Mouse (Mus musculus): ENCODE measurements around the gene Msh2. TPM values are rescaled to one million over a fixed set of nuclear protein-coding genes. Genes with fewer than 3 reads are reported as not detected.
"Not testable (repeated sequence)": the region's sequence is repeated elsewhere in the genome, so short reads cannot be mapped to it uniquely, and the experiment has no call there.

Gene Msh2
- polyA plus RNA-seq (2015; fragmentation: Nextera tagmentation; extraction: Ambion mirVana) = 62.0 and 71.8 TPM in 2 replicates

DNA sequence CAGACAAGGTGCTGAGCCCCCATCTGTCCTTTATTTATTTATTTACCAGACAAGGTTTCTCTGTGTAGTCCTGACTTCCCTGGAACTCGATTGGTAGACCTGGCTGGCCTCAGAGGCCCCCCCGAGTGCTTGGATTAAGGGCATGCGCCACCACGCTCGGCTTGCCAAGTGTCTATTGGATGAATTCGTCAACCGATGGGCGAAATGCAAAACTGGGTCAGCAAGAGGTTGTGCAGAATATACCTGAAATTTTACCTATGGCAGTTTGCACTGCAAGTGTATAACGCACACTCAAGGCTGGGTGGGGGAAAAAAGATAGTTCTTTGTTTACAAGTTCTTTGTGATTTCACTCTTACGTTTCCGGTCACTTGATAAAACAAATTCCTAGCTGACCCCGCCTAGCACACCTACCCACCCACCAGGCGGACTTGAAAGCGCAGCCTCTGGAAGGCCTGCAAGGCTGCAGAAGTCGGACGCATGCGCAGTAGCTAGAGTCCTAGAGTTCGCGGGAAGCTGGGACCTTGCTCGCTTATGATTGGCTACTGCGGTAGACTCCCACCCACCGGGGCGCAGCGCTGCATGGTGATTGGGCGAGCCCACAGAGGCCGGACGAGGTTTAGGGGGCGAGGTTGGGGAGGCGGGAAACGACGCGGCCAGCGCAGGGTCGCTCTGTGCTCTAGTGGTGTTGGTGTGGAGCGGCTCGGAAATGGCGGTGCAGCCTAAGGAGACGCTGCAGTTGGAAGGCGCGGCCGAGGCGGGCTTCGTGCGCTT is at the start of gene Msh2:
TSS of gene Msh2 (plus strand) at position 441 of the 771 bp plus-strand sequence.
- WGBS = under 1% methylated on average over 44 of the region's 44 CpGs

DNA sequence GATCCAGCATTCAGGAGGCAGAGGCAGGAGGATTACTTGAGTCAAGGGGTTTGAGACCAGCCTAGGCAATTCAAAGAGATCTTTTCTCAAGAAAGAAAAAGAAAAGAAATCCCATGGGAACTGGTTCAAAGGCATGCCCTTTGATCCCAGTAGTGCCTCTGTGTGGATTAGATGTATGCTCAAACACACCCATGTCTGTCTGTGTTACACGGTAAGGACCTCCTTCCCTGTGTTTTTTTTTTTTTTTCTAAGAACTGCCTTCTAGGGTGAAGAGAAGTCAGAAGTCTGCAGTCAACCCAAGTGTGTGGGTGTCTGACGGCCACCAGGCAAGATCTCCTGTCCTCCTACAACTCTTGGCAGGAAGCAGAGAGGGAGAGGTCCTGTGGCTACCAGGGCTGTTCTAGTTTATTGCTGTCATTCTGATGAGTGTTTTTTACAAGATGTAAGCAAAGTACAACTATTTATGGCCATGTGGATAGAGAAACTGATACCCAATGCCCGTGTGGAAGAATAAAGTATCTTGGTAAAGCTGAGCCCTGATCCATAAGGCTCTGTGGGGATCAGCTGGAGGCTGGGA is 46.5 kb upstream of the Msh2 start:
- H3K27me3 ChIP-seq = no peaks in the 10 kb centered on the region
- no peak for ATAC-seq (ENCODE audit: low read depth)
- H3K27ac ChIP-seq (replicated peaks) = no peak overlapping the region
- 56% methylated on average over 3 of the region's 3 CpGs for WGBS
- H3K4me3 ChIP-seq = no peak overlapping the region
- no peak overlapping the region for H3K9ac ChIP-seq
- no peaks in the 10 kb centered on the region for H3K9me3 ChIP-seq
- no peaks in the 10 kb centered on the region for H3K36me3 ChIP-seq
- no peaks in the 10 kb centered on the region for H3K4me1 ChIP-seq (replicated peaks)
- no peak overlapping the region for H3K4me2 ChIP-seq

More for the DNA sequence above, at the start of gene Msh2:
- H3K4me1 ChIP-seq (replicated peaks) = peaks cover 28% of the 10 kb centered on the region
- H3K36me3 ChIP-seq = no peaks in the 10 kb centered on the region
- H3K27me3 ChIP-seq = no peaks in the 10 kb centered on the region
- peak within 1 kb of the TSS; percentile 84 for H3K9ac ChIP-seq
- H3K9me3 ChIP-seq = no peaks in the 10 kb centered on the region
- peak within 1 kb of the TSS; percentile 86 for H3K4me2 ChIP-seq
- peak; percentile 100 for ATAC-seq (ENCODE audit: low read depth)
- H3K4me3 ChIP-seq = peak within 1 kb of the TSS; percentile 78
- H3K27ac ChIP-seq (replicated peaks) = peak within 1 kb of the TSS; percentile 85

DNA sequence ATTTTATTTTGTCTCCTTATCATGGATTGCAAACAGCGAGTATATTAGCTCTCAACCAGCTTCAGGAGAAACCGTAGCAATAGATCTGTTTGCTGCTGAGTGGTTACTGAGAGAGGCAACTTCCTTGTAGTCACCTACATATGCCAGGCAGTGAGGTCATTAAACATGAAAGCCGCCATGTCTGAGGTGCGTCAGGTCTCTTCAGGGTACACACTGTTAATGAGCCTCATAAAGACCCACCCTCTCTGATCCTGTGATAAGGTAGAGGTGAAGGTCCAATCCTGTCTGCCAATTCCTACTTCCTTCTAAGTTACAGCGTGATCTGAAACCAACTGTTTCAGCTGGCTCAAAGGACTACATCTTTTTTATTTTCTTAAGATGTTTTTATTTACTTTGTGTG is 44.0 kb upstream of the Msh2 start:
- Histone ChIP-seq H3K9ac (no peak overlapping the region), H3K4me3 (no peak overlapping the region), H3K4me1 (replicated peaks) (no peaks in the 10 kb centered on the region), H3K9me3 (no peaks in the 10 kb centered on the region), H3K27me3 (peaks cover 7% of the 10 kb centered on the region; the same call in 1 of the 2 replicates), H3K36me3 (no peaks in the 10 kb centered on the region), H3K4me2 (no peak overlapping the region), H3K27ac (replicated peaks) (no peak overlapping the region)
- 97% methylated on average over 5 of the region's 5 CpGs for WGBS
- ATAC-seq (ENCODE audit: low read depth) = no peak

DNA sequence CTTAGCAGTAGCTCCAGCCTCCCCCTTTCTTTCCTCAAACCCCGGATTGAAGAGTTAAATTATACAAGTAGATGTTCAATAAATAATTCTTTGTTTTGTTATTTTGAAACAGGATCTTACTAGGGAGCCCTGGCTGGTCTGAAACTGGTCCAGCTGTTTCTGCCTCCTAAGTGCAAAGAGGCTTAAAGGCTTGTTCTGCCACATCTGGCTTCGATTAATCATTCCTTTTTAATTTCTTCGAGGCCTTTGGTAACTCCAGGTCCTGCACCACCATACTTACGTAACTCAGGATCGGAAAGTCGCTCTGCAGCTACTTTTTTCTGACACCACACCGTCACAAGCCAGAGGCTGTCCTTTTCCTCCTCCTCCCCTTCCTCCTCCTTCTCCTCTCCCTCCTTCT is 43.4 kb upstream of the Msh2 start:
- Histone ChIP-seq H3K36me3 (no peaks in the 10 kb centered on the region), H3K27me3 (peaks cover 7% of the 10 kb centered on the region; the same call in 1 of the 2 replicates), H3K9me3 (no peaks in the 10 kb centered on the region), H3K4me1 (replicated peaks) (no peaks in the 10 kb centered on the region), H3K9ac (no peak overlapping the region), H3K4me2 (no peak overlapping the region), H3K4me3 (no peak overlapping the region), H3K27ac (replicated peaks) (no peak overlapping the region)
- no peak for ATAC-seq (ENCODE audit: low read depth)
- 84% methylated on average over 7 of the region's 7 CpGs for WGBS

DNA sequence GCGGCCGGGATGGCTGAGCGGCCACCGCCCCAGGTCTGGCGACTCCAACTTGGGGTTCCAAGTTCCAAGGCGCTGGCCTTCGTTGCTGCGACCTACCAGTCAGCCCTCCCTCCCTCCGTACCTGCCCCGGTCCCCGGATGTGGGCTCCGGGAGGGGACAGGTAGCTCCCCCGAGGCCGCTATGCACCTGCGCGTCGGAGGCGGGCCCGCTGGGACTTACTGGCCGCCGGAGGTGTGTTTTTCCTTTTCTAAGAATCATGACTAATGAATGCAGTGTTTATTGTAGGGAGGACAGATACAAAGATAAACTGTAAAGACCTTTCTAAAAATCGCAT is 35.1 kb upstream of the Msh2 start:
- Histone ChIP-seq H3K9me3 (no peaks in the 10 kb centered on the region), H3K4me2 (peak overlapping the region; percentile 73), H3K4me1 (replicated peaks) (peaks cover 18% of the 10 kb centered on the region), H3K27ac (replicated peaks) (no peak overlapping the region), H3K27me3 (peaks cover 65% of the 10 kb centered on the region), H3K4me3 (peak overlapping the region; percentile 49), H3K9ac (peak overlapping the region; percentile 62; the same call in 1 of the 2 replicates), H3K36me3 (no peaks in the 10 kb centered on the region)
- 1% methylated on average over 20 of the region's 22 CpGs for WGBS
- ATAC-seq (ENCODE audit: low read depth) = 0 out of 2 replicates have a peak, but pooled peaks have one; percentile 38

DNA sequence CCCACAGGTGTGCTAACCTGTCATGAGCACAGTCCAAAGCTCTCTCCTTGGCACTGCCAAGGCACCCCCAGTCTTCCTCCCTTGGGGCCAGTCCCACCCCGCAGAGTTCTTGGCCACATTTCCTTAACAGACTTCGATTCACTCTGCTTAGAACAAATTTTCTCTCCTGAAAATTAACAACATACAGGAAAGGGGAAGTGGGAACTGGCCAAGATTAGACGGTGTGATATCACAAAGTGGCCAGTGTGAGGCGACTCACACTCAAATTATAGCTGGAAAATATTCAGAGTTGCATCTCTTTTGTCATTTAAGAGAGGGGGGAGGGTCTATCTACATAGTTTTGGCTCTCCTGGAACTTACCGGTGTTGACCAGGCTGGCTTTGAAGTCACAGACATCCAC is 32.9 kb upstream of the Msh2 start:
- Histone ChIP-seq H3K36me3 (no peaks in the 10 kb centered on the region), H3K4me2 (no peak overlapping the region), H3K4me3 (no peak overlapping the region), H3K4me1 (replicated peaks) (peaks cover 18% of the 10 kb centered on the region), H3K27me3 (peaks cover 54% of the 10 kb centered on the region), H3K9ac (no peak overlapping the region), H3K27ac (replicated peaks) (no peak overlapping the region), H3K9me3 (no peaks in the 10 kb centered on the region)
- ATAC-seq (ENCODE audit: low read depth) = no peak
- WGBS = 73% methylated on average over 5 of the region's 5 CpGs

DNA sequence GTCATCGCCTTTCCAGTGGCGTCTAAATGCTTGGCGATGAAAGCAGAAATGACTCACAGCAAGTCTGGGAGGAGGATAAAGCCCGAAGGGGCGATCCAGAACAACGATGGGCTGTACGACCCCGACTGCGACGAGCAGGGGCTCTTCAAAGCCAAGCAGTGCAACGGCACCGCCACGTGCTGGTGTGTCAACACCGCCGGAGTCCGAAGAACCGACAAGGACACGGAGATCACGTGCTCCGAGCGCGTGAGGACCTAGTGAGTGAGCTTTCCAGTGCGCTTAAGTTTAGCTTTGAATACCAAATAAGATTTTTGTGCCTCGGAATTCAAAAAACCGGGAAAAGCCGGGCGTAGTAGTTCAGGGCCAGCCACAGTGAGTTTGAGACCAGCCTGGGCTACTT is 31.9 kb upstream of the Msh2 start:
- Histone ChIP-seq H3K36me3 (no peaks in the 10 kb centered on the region), H3K9ac (no peak overlapping the region), H3K27me3 (peaks cover 44% of the 10 kb centered on the region), H3K4me2 (no peak overlapping the region), H3K27ac (replicated peaks) (no peak overlapping the region), H3K4me1 (replicated peaks) (peaks cover 18% of the 10 kb centered on the region), H3K4me3 (no peak overlapping the region), H3K9me3 (no peaks in the 10 kb centered on the region)
- WGBS = 92% methylated on average over 27 of the region's 27 CpGs
- no peak for ATAC-seq (ENCODE audit: low read depth)

DNA sequence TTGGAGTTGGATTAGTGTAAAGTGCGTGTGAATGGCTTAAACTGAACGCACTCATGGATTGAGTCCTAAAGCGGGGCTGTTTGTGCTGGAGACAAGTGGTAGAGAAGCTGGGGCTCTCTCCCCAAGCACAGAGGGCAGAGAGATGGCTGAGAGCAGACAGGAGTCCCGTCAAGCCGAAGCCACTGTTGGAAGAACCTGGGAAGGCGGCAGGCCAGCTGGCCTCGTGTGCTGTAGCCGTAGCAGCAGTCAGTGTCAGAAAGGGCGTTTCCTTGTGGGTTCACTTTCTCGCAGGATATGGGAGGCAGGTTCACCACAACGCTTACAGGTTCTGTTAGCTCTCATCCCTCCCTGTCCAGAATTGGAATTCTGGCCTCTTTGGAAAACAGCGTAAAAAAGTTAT is 31.1 kb upstream of the Msh2 start:
- Histone ChIP-seq H3K4me2 (no peak overlapping the region), H3K27ac (replicated peaks) (no peak overlapping the region), H3K9ac (no peak overlapping the region), H3K4me1 (replicated peaks) (peaks cover 11% of the 10 kb centered on the region), H3K9me3 (no peaks in the 10 kb centered on the region), H3K36me3 (no peaks in the 10 kb centered on the region), H3K27me3 (peaks cover 36% of the 10 kb centered on the region), H3K4me3 (no peak overlapping the region)
- WGBS = 85% methylated on average over 12 of the region's 12 CpGs
- ATAC-seq (ENCODE audit: low read depth) = no peak

DNA sequence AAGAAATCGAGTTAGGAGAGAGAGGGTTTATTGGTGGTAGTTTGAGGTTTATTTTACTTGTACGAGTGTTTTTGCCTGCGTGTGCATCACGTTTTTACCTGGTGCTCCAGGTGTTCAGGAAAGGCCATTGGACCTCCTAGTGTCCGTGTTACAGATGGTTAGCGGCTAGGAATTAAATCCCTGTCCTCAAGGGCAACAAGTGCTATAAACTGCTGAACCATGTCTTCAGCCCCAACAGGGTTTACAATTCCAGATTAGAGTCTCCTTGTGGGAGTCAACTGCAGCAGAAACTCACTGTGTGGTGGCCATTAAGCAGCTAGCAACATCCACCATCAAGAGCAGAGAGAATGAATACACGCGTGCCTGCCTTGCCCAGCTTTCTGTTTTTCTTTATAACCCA is 29.4 kb upstream of the Msh2 start:
- Histone ChIP-seq H3K4me3 (no peak overlapping the region), H3K4me1 (replicated peaks) (no peaks in the 10 kb centered on the region), H3K36me3 (no peaks in the 10 kb centered on the region), H3K4me2 (no peak overlapping the region), H3K27ac (replicated peaks) (no peak overlapping the region), H3K9me3 (no peaks in the 10 kb centered on the region), H3K27me3 (peaks cover 19% of the 10 kb centered on the region), H3K9ac (no peak overlapping the region)
- WGBS = 86% methylated on average over 8 of the region's 8 CpGs
- ATAC-seq (ENCODE audit: low read depth) = no peak

DNA sequence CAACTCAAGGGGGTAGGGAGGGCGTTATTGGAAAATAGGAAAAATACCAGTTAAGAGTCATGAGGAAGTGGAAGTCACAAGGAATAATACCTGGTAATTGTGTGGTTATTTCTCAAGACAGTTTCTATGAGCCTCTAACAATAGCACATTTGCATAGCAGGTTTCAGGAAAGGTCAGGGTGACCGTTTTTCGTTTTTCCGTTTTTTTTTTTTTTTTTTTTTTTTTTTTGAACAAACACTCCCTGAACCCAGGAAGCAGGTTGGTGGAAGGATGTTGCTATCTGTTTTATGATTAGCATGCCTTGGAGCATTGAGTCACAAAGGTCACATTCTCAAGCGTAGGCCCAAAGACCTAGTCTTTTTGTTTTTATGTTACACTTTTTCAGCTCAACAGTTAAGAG is 16.5 kb upstream of the Msh2 start:
- H3K27me3 ChIP-seq; ATAC-seq (ENCODE audit: low read depth); H3K9me3 ChIP-seq; H3K27ac ChIP-seq (replicated peaks); H3K4me3 ChIP-seq; H3K4me2 ChIP-seq; H3K4me1 ChIP-seq (replicated peaks); H3K9ac ChIP-seq; H3K36me3 ChIP-seq: not testable (repeated sequence)
- whole genome bisulfite sequencing = 92% methylated on average over 5 of the region's 5 CpGs

DNA sequence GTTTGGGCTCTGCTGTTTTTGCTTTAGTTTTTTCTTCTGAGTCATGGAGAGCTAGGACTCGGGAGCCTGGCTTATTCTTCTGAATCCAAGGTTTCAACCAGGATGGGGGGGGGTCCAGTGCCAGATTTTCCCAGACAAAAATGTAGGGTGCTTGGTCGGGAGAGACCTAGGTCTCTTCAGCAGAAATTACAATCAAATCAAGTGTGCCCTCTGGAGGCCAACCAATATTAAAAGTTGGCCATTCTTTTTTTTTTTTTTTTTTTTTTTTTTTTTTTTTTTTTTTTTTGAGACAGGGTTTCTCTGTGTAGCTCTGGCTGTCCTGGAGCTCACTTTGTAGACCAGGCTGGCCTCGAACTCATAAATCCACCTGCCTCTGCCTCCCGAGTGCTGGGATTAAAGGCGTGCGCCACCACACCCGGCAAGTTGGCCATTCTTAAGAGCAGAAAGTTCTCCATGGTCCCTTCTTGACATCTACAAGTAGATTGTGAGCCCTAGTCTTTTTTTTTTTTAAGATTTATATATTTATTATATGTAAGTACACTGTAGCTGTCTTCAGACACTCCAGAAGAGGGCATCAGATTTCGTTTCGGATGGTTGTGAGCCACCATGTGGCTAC is 10.1 kb upstream of the Msh2 start:
- not testable (repeated sequence) for H3K27ac ChIP-seq (replicated peaks); ATAC-seq (ENCODE audit: low read depth); H3K36me3 ChIP-seq; H3K27me3 ChIP-seq; H3K9me3 ChIP-seq; H3K4me3 ChIP-seq; H3K9ac ChIP-seq; H3K4me2 ChIP-seq; H3K4me1 ChIP-seq (replicated peaks)
- WGBS = 89% methylated on average over 9 of the region's 9 CpGs

DNA sequence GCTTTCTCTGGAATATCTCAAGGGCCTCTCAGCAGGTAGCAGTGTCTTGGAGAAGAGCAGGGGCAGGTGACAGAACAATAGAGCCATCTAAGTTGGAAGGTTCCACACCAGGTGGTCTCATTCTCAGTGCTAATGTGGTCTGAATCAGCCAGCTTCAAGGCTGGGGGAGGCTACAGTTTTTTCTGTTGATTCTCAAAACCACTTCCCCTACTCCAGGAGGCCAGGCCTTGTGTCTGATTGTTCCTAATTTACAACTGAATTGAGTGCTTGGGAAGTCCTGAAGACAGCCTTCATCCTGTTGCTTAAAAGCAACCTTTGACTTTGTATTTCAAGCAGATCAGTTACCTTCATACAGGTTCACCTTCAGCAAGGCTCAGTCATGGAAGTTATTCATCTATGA is 7.9 kb upstream of the Msh2 start:
- Histone ChIP-seq H3K4me2 (no peak overlapping the region), H3K36me3 (no peaks in the 10 kb centered on the region), H3K27ac (replicated peaks) (no peak overlapping the region), H3K9ac (no peak overlapping the region), H3K4me1 (replicated peaks) (no peaks in the 10 kb centered on the region), H3K4me3 (no peak overlapping the region), H3K9me3 (no peaks in the 10 kb centered on the region; the same call in 1 of the 2 replicates), H3K27me3 (no peaks in the 10 kb centered on the region)
- ATAC-seq (ENCODE audit: low read depth) = no peak
